In the genomic region with DNA sequence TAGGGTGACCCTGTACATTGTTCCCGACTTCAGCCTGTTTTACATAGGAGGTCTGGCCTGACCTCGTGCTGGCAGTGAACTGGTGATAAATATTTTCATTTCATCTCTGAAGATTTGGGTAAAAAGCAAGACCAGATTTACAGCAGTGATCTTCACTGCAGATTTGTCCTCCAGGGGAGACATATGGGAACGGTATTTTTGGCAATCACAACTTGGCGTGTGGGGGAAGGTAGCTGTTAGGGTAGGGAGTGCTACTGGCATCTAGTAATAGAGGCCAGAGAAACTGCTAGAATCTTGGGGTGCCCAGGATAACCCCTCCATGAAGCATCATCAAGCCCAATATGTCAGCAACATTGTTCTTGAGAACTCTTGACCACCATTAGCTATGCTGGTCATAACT, we compare ENCODE assay signal across 11 mouse cellular contexts.
DNase-seq lines count a peak whose midpoint lies in the region; TF ChIP-seq lines count a peak whose summit lies in the region.
"Had no signal": no experiment of that assay in that cellular context is flagged by ENCODE, and none has a peak within 500 bp of the region (broad histone marks: within the 10 kb centered on the region; RNA-seq: fewer than 3 reads in every experiment).

No protein-coding gene starts in this region.

- peaks cover 2% of the 10 kb centered on the region for H3K4me1 ChIP-seq in cerebellum, adult 2 months (ENCODE audit: control insufficient read depth, insufficient read depth, low read length)
- H3K4me1 ChIP-seq in heart, embryonic 10.5 days: peaks cover 30% of the 10 kb centered on the region
- H3K4me1 ChIP-seq: neural tube, embryonic 12.5 days had no signal

- H3K27ac ChIP-seq in cerebellum, adult 2 months (ENCODE audit: insufficient read depth, low read length): no peak overlapping the region
- H3K27ac ChIP-seq in left cerebral cortex, adult 2 months: 0 out of 2 replicates have a peak overlapping the region, but pooled peaks have one; percentile 19
- no peak overlapping the region for H3K27ac ChIP-seq in heart, embryonic 10.5 days
- H3K27ac ChIP-seq: heart, embryonic 13.5 days; midbrain, embryonic 10.5 days; neural tube, embryonic 12.5 days had no signal

- 11% methylated on average over 4 of the region's 4 CpGs for WGBS in cerebellum, adult 2 months
- 62% methylated on average over 4 of the region's 4 CpGs for WGBS in heart, embryonic 10.5 days

- H3K36me3 ChIP-seq in heart, embryonic 10.5 days: no peaks in the 10 kb centered on the region
- H3K36me3 ChIP-seq: heart, embryonic 13.5 days; midbrain, embryonic 10.5 days; neural tube, embryonic 12.5 days had no signal

- H3K27me3 ChIP-seq in cerebellum, adult 2 months (ENCODE audit: control insufficient read depth, insufficient read depth, low read length): no peaks in the 10 kb centered on the region
- H3K27me3 ChIP-seq in heart, embryonic 10.5 days (ENCODE audit: insufficient read depth, poor library complexity, severe bottlenecking): no peaks in the 10 kb centered on the region
- H3K27me3 ChIP-seq: CH12.LX; heart, embryonic 13.5 days; neural tube, embryonic 12.5 days had no signal

- peak; percentile 8 to 19 for DNase-seq in cerebellum, adult 2 months
- no peak for DNase-seq in cerebellum, postnatal 4 days (ENCODE audit: low spot score in 2 of 2)
- DNase-seq in left cerebral cortex, adult 11 months (ENCODE audit: low spot score): peak; percentile 26
- DNase-seq in left cerebral cortex, postnatal 4 days: no peak
- peak in 1 of 2 experiments; percentile 22 for DNase-seq in left cerebral cortex, adult 2 months (ENCODE audit: extremely low spot score in 1 of 2, low spot score in 2 of 2)
- no peak for DNase-seq in adrenal gland, postnatal 25 days
- DNase-seq in heart, embryonic 10.5 days (ENCODE audit: low spot score): no peak

- no peak for TF ChIP-seq CTCF in cerebellum, adult 2 months (IDR thresholded peaks at IDR 0.05; ENCODE audit: borderline replicate concordance, insufficient read depth, low read depth, low read length)
- TF ChIP-seq CTCF in left cerebral cortex, adult 2 months (IDR thresholded peaks at IDR 0.05): no peak

- intact Hi-C loops in left cerebral cortex, postnatal 4 days (cut with DNase I): no loop called here
- intact Hi-C loops in left cerebral cortex, adult 2 months (cut with DNase I): loop anchor here (5.0 to 10.0 kb wide), 2 partner anchors 267 to 310 kb away; no protein-coding TSS in a partner anchor

- TF ChIP-seq POLR2A in cerebellum, adult 2 months (IDR thresholded peaks at IDR 0.05; ENCODE audit: borderline replicate concordance, insufficient read depth, low read length): no peak

- H3K9me3 ChIP-seq in heart, embryonic 10.5 days: no peaks in the 10 kb centered on the region
- H3K9me3 ChIP-seq: heart, embryonic 13.5 days; midbrain, embryonic 10.5 days; neural tube, embryonic 12.5 days had no signal

- H3K4me3 ChIP-seq in cerebellum, adult 2 months (replicated peaks; ENCODE audit: insufficient read depth, low read depth, low read length): no peak overlapping the region
- no peak overlapping the region for H3K4me3 ChIP-seq in left cerebral cortex, adult 2 months
- no peak overlapping the region for H3K4me3 ChIP-seq in heart, embryonic 10.5 days
- H3K4me3 ChIP-seq: heart, embryonic 13.5 days; midbrain, embryonic 10.5 days; neural tube, embryonic 12.5 days had no signal

Comparison
In these comparisons a context has a peak if more than half of its experiments do, and no peak if none do; other contexts are left out.
1. DNase-seq: peak in cerebellum, adult 2 months (2 of 2) and left cerebral cortex, adult 11 months (single experiment); none in cerebellum, postnatal 4 days (0 of 2), left cerebral cortex, postnatal 4 days (single experiment), adrenal gland, postnatal 25 days (single experiment) and heart, embryonic 10.5 days (single experiment).